Mouse (Mus musculus) cerebellum, postnatal 36 days (tissue): ENCODE results near the gene Prss47.

Experiments
- DNase-seq, 2 experiments: peaks; one replicate each; pipeline ENCODE4 v3.0.0; 2021 to 2022; ENCODE audit warnings: mixed read lengths in 2 of 2

Prss47 gene

DNA sequence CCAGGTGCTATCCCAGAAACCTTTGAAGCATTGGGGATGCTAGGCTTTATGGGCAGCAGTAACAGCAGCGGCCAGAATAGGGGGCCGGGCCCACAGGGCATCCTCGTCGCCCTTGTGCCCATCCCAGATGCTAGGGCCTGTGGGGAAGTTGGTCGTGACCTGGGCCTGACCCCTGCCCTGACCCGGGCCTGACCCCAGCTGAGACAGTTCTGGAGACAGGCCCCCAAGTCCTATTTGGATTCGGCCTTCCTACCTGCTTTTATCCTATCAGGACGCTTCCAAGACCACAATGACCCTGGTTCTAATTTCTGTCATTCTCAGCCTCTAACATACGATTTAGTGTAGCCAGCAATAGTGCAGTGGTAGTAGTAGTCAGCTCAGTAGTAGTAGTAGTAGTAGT lies at the start of gene Prss47:
Gene Prss47, minus strand, starts transcription at position 101 of the 400 bp plus-strand sequence.
- DNase-seq: no peak

DNA sequence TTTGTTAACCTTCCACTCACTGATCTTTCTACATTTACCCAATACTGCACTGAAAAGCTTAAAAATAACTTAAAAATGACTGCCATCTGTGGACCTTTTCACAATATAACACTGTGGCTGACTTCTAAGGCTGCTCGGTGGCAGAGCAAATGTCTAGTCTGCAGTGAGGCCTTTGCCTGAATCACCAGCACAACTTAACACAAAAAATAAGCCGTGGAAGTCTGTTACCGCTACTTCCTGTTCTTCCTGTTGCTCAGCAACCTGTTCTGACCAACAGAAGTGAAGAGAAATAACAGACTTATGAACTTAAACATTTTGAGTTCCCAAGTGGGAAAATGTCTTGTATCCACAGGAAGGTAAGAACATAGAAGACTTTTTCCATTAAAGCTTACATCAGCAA lies 48.7 kb upstream of the Prss47 start:
- no peak for DNase-seq

DNA sequence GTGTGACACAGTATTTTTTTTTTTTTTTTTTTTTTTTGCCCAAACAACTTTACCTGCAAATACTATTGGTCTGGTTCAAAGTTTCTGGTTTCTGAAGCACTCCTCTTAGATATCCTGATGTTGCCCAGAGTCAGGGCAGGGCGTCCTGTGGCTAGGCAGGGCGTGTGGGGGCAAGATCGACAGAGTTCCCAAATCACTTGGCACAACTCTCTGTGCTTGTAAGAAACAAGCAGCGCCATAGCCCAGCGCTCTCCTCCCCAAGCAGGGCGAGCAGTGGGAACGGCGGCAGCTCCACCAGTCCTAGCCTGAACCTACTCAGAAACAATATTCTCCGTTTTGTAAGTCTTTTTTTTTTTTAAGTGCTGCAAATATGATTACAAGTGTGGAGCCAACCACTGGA lies 48.1 kb upstream of the Prss47 start:
- DNase-seq: no peak

DNA sequence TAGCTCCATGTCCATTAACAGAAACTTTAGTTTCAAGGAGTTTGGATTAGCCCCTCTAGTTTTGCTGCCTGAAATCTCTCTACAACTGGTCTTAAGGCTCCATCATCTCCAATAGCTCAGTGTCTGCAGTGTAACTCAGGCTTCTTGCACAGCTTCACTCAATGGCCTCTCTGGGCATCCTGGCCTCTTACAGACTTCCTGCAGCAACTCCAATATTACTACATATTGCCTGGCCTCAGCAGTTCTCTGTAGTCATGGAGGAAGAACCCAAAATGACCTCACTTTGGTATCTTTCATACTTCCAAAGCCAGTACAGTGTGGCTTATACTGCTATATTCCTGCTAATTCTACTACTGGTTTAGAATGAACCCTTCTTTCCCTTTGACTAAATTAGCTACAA lies 44.5 kb upstream of the Prss47 start:
- DNase-seq: no peak

DNA sequence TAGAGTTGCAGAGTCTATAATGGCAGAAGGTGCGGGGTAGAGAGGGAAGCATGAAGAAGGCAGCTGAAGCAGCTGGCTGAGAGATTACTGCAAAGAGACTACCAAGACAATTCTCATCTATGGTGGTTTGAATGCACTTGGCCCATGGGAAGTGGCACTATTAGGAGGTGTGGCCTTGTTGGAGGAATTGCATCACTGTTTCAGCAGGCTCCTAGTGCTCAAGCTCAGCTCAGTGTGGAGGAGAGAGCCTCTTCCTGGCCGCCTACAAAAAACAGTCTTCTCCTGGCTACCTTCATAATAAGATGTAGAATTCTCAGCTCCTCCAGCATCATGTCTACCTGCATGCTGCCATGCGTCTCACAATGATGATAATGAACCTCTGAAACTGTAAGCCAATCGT lies 43.4 kb upstream of the Prss47 start:
- no peak for DNase-seq

DNA sequence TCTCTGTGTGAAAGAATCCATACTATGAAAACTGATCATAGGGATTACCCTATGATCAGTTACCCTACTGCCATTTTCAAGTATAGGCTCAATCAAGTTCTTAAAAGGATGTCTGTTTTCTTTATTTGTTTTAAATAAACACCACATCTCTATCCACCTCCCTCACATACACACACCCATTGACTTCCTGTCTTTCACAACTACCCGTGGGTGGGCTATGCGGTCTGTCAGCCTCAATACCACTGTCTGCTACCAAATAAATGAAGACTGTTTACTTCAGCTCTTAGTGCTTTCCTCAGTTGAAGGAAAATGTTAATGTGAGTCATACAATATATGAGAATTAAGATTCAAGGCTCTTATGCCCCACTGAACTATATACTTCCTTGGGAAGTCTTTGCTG lies 17.4 kb upstream of the Prss47 start:
- DNase-seq: no peak

DNA sequence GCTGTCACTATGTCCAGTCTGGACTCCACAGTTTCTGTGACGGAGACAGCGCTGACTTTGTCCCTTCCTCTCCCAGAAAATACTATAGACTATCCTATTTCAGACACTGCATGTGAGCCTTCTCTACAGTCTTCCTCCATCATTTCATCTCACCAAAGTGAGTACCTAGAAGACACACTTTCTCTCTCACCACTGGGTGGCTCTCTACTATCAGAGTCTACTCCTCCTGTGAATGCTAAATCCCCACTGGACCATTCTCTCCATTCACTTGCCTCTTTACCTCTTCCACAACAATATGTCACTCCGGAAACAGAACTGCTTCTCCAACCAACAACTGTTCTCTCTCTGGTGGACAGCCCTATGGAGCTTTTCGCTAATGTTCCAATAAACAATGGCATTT lies 17.5 kb downstream of the Prss47 start:
- no peak for DNase-seq

DNA sequence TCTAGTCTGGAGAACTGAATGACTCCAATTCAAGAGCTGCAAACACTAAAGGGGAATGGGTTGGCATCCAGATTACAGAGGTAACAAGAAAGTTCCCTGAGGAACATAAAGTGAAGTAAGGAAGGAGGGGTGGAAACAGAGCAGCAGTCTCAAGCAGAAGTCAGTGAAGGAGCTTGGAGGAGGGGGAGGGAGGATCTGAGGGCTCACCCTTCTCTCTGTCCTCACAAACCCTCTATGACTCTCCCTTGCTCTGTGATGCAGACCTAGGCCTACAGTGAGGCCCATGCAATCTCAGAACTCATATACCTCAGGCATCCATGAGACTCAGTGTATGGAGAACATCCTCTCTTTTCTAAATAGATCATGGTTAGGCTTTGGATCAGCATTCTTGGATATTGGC lies 19.8 kb downstream of the Prss47 start, which contains the start of gene Spata31d1c:
Gene Spata31d1c, plus strand, starts transcription at position 301 of the 400 bp plus-strand sequence.
- DNase-seq: no peak

DNA sequence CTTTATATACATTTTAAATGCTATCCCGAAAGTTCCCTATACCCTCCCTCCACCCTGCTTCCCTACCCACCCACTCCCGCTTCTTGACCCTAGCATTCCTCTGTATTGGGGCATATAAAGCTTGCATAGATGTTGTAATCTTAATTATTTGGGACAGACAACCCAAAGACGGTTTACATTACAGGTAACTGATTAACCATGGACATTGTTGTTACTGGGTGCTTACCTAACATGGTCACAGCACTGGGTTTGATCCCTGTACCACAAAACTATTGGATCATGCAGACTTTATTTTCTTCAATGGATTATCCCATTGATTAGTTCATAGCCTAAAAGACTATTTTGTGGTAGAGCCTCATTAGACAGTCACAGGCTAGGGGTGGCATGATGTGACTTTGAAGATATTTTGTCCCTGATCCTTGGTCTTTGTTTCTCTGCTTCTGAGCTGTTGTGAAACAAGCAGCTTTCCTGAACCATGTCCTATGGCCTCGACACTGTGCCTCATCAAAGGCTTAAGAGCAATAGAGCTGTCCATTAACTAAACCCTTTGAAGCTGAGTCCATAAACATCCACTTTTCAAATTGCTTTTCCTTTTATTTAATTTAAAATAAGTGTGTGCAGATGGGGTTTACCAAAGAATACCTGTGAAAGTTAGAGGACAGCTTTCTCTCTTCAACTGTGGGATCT lies 41.4 kb downstream of the Prss47 start:
- DNase-seq: no peak

DNA sequence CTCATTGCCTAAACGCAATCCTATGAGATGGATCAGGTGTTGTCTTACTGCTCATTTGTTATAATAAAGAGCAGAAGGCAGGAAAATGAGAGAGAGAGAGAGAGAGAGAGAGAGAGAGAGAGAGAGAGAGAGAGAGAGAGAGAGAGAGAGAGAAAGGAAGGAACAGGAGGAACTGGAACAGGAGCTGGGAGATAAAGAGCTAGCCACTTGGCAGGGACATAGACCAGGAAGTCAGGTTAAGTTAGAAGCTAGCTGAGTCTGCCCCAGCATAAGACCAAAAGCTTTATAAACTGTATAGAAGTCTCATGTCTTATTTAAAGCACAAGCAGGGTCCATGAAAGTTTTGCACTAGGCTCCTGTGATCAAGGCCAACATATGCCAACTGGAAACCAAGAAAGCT lies 44.6 kb downstream of the Prss47 start:
- no peak for DNase-seq

DNA sequence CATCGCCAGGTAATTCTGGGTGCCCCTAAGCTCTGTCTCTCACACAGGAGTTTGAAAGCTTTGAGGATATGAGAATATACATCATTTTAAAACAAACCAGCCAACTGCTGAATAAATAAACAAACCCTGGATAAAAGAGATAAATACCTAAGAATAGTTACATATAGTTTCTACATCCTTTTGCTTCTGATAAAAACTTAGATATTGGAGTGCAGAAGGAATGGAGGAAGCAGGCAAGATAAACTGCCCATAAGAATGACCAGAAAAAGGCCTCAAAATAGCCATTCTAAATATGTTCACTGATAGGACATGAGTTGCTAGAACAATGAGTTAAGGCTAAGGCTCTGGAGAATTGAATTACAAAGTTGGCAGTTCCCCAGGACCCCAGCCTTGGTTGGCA lies 45.8 kb downstream of the Prss47 start:
- DNase-seq: no peak

DNA sequence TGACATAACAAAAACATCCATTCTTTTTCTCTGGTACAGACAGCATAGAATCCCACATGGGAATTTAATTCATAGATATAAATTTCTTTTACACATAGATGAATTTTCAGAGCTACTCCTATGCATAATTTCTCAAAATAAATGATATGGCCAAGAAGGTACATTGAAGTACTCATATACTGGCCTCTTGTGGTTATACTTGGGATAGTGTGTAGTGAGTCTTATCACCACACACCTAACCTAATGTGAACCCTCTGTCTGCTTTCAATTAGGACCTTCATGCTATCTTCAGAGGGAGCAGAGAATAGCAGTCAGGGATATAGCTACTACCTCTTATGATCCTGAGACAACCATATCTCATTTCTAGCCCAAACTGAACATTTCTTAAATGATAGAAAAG lies 47.1 kb downstream of the Prss47 start:
- no peak for DNase-seq
